Mouse (Mus musculus) kidney, adult 2 months (tissue): Measurements from ENCODE around the gene Gpr146.

Experiments used
- CTCF ChIP-seq: fragments of 200-500 bp; conservative IDR thresholded peaks from 2 replicates; pipeline ENCODE4 v1.5.1; 2011; ENCODE audit warnings: low read depth, mild to moderate bottlenecking, control low read depth, low read length, moderate library complexity, mixed read lengths; ENCODE audit not compliant: insufficient read depth, insufficient read length
- POLR2A ChIP-seq: fragments of 200-500 bp; IDR thresholded peaks from one replicate; pipeline ENCODE4 v1.6.1; 2011; ENCODE audit warnings: low read depth, low read length, control low read depth

DNA sequence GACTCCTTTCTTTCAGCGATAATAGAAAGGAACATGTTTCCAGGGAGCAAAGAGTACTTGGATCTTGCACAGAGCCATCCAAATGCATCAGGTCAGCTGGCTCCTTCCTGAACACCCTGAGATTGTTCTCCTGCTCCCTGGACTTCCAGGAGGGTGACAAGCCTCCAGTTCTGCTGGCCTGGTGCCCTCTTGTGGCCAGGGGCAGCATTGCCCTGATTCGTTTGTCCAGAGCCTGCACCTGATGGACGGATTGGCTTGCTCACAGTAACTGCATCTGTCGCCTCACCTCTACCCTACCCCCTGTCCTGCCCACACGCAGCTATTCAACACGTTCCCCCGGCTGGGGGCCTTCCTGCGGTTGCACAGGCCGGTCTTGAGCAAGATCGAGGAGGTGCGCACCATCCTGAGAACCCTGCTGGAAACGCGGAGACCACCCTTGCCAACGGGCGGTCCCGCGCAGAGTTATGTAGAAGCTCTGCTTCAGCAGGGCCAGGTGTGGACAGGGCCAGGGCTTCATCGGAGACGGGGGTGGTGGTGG is 22.2 kb upstream of the Gpr146 start:
- TF ChIP-seq POLR2A = no peak
- TF ChIP-seq CTCF = peak; percentile 99; the same call in 1 of the 2 replicates
